Mouse (Mus musculus): ENCODE measurements around the gene Rwdd2a.
"Not testable (repeated sequence)": the region's sequence is repeated elsewhere in the genome, so short reads cannot be mapped to it uniquely, and the experiment has no call there.

The Rwdd2a gene

GRCm38 (mm10) chr9:86592676-86593668 is 21.2 kb downstream of the Rwdd2a start:
- peak; percentile 60 to 75 for DNase-seq (ENCODE audit: low spot score in 2 of 2)

DNA sequence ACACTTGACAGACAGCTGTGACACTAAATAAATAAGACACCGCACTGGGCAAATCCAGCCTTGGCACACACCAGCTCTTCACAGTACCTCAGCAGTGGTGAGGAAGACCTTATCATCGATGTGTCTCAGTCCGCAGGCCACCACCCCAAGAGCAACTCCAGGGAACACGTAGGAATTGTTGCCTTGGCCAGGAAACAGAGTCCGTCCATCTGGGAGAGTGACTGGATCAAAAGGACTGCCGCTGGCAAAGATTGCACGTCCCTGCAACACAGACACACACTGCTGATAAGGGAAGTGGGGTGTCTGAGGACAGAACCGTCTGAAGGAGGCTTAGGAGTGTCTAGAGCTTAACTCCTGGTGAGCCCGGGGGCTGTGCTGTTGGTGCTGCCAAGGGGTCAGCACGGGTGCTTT is 22.6 kb downstream of the Rwdd2a start:
- not testable (repeated sequence) for DNase-seq (ENCODE audit: low spot score in 2 of 2)

- not testable (repeated sequence) for DNase-seq (ENCODE audit: low spot score in 2 of 2)
These were observed 25.2 kb downstream of the Rwdd2a start for GRCm38 (mm10) chr9:86596983-86597382.

GRCm38 (mm10) chr9:86599723-86600303 is 28.0 kb downstream of the Rwdd2a start:
- DNase-seq (ENCODE audit: low spot score in 2 of 2), result no peak

DNA sequence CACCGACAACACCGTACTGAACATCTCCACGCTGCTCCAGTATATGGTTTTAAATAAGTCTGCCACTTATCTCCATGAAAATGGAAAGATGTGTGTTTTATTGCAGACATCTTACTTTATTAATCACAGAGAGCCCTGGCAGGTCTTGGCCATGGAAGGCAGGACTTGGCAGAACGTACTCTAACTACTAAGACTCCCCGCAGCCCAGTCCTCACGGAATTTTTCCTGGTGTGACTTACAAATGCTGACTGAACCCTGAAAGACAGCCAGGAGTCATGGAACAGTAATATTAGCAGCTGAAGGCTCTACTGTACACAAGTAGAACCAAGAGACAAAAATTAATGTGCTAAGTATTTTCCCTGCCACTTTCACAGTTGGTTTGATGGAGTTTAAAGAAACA is 34.0 kb downstream of the Rwdd2a start:
- no peak for DNase-seq (ENCODE audit: low spot score in 2 of 2)

DNA sequence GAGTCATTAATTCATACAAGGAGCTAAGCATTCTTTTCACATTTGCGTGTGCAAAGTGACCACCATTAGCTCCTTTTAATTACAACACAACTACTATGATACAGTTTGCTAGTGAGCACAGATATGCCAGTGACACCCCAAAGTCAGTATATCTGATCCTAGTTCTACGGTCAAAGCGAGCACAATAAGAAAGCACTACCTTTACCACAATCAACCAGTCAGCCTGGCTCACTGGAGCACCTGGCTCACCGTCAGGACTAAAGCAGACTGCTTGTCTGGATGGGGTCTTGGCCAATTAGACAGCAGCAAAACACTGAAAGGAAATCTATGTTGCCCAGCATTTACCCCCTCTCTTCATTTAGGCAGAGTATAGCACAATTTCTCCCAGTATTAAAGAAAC is 40.3 kb downstream of the Rwdd2a start:
- DNase-seq (ENCODE audit: low spot score in 2 of 2), result no peak

DNA sequence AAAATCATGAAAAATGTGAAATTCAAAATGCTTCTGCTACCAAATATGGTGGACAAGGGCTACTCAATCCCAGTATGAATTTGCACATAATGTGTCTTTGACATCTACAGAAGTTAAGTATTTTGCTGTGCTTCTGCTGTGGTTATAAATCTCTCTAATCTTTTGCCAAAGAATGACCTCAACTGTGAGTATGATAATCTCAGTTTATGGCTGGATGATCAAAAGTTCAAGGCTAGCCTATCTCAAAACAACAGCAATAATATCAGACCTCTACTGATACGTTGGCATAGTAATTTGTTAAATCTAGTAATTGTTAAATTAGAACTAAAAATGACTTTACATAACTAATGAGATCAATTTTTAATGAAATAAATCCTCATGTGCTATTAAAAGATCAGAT is 44.0 kb downstream of the Rwdd2a start:
- no peak for DNase-seq (ENCODE audit: low spot score in 2 of 2)

DNA sequence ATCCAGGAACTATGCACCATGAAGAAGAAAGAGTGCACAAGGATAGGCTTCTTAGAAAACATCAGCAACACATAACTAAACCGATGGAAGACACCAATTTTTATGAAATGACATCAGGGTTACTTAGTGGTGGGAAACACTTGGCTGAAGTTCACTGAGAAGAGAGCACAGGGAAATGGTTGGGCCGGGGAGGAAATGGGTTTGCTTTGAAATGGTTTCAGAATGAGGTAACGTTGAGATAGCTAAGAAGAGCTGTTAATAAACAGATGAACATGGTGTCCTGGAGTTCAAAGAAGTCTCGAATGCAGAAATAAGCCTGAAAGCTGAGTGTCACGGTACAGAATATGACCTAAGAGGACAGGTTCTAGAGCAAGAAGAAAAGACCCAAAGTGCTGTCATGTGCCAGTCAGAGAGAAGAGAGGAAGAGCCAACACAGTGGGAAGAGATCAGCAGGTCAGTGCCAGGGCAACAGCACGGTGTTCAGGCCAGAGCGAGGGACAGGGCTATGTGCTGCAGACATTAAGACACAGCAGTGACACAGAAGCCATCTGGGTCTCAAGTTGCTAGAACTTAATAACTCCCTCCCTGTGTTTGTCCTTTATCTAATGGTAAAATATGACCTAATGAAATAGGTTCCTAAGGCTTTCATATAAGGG is 46.2 kb downstream of the Rwdd2a start:
- DNase-seq (ENCODE audit: low spot score in 2 of 2), result no peak

DNA sequence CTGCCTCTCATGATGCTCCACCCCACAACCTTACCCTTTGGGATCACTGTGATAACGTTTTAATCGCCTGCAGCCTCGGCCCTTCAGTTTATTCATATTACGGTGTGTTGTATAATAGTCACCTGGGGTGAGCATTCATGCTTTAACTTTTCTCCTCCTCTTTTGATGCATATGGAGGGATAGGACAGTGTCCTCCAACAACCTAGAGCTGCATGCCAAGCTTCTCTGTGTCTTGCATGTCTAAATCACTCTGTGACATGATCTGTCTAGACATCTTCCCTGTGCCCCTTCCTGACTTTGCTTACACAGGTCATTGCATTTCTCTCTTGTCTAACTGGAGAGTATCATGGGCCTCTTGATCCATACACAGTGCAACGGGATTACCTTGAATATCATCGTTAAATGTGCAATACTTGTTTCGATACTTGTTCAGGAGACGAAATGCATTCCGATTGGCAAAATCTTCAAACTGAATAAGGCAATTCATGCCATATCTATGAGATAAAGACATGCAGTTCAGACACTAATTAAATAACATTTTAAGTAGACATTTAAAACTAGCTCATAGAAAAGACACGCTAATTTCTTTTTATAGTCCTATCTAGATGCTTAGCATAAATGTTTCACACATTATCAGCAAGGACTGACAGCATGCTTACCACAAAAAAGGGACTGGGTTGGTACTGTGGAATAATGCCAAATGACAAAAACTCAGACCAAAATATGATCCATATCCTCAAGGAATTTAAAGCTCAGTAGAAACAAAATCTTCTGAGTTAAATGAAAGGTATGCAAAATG is 47.7 kb downstream of the Rwdd2a start:
- DNase-seq (ENCODE audit: low spot score in 2 of 2), result no peak

DNA sequence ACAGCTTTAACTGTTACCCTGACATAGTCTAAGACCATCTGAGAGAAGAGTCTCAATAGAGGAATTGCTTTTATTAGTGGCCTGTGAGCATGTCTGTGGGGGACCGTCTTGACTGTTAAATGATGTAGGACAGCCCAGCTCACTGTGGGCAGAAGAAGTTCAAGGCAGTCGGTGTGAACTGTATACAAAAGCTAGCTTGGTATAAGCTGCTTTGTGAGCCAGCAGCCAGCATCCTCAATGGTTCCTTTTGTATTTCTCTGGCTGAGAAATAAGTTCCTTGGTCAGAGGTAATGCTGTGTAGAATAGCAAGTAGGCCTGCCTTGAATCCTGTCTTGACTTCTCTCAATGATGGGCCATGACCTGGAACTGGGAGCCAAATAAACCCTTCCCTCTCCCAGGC is 50.3 kb downstream of the Rwdd2a start:
- DNase-seq (ENCODE audit: low spot score in 2 of 2), result no peak

DNA sequence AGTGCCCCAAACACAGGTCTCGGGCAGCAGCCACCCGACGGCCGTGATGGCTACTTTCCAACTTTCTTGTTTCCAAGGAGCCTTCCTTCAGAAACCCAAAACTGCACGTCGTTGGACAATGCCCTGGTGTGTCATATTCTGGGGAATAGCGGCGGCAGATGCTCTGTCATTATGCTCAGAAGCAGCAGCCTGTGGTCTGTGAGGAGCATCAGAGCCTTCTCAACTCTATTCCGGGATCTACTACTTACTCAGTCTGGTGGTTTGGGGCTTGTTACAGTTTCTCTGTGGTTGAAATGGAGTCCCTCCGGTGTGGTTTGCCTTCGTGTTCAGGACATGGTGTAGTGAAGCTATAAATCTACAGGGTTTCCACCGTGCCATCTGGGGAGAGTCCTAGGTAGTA is 52.2 kb downstream of the Rwdd2a start:
- no peak for DNase-seq (ENCODE audit: low spot score in 2 of 2)

Measured in right cerebral cortex, adult 2 months (tissue).